Mouse (Mus musculus) thymus, postnatal 36 days (tissue): Measurements from ENCODE around the gene A930033H14Rik.

ENCODE experiments used
- DNase-seq, 2 experiments: peaks; one replicate each; pipeline ENCODE4 v3.0.0; 2022; ENCODE audit warnings: mixed read lengths in 2 of 2

A930033H14Rik gene

DNA sequence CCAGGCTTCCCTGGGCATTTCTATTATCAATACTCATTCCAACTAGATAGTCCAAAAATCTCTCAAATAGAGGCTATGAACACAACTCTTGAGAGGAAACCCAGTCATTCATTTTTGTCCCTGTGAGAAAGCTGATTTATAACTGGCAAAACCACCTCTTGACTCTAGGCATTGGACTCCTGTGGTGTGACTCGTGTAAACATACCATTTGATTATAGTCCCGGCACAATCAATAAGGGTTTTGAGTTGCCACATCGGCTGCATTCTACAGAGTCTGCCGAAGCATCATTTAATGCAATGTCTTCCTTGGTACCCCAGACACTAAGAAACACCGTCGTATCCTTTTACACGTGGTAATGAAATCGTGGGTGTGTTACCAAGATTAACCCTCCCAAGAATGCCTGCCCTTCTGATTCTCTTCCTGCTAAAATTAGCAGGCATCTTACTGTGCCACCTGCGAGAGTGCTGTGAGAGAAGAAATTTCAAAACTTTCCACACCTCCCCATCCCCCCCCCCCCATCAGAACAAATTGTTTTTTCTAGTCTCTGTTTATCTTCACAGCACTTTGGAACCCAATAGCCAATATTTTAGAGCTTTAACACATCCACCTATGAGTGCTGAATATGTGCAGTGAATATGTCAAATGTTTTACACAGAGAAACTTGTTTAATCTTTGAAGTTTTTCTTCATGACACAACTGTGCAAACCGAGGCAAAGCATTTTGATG, 22.3 kb downstream of the A930033H14Rik start:
- DNase-seq = no peak

DNA sequence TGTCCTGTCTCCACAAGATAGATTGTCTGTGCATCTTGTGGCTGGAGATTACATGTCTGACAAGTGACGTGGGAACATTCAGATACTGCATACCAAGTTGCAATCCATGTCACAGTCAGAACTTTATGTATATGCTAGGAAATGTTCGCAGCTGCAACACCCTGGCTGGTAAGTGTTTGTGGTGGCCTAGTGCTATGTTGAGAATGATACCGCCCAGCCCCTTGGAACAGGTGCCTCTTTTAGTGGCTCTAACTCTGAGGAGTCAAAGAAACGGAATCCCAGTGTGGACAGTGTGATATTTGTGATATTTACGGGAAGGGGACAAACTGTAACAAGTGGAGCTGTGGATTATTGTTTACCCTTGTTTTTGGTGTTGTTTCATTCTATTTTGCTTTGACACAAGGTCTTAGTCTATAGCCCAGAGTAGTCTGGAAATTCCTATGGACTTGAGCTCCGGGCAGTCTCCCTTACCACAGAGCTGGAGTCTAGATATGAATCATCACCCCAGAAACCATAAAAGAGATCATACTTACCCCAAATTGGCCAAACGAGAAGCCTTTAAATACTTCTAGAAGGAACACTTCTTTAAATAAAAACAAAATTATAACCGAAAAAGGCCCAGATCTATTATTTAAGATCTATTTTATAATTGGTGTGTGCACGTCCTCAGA, 25.0 kb downstream of the A930033H14Rik start:
- DNase-seq = no peak

DNA sequence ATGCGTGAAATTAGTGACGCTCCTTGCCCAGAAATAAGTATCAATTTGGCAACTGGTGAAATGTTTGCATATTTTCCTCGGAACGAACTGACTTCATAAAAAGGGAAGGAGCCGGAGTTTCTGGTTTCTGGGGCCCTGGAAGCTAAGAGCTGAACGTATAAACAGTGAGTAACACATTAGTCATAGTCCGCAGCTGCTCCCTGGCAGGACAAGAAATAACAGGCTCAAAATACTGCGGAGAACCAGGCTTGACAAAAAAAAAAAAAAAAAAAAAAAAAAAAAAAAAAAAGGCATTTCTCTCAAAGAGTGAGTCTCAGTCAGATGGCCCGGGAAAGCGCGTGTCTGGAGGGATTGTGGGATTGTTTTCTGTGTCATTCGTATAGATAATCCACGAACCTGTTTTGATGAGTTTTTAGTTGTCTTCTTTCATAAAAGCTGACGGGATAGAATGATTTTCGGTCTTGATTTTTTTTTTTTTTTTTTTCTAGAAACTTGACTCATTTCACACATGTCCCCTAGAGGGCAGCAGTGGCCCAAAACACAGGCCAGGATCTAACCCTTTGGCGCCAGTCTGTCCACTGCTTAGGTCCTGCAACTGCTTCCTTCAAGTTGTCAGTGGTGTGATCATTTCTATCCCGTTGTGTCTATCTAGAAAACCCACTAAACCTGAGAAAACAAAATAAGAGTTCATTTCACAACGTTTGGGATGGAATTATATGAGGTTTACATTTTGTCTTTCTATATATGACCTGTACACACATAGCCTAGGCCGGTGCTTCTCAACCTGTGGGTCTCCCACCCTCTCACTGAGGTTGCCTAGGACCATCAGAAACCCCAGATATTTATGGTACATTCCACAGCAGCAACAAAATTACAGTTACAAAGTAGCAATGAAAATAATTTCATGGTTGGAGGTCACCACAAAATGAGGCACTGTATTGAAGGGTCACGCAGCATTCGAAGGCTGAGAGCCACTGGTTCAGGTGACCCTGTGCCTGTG, 26.7 kb downstream of the A930033H14Rik start:
- peak; percentile 21 to 28 for DNase-seq

DNA sequence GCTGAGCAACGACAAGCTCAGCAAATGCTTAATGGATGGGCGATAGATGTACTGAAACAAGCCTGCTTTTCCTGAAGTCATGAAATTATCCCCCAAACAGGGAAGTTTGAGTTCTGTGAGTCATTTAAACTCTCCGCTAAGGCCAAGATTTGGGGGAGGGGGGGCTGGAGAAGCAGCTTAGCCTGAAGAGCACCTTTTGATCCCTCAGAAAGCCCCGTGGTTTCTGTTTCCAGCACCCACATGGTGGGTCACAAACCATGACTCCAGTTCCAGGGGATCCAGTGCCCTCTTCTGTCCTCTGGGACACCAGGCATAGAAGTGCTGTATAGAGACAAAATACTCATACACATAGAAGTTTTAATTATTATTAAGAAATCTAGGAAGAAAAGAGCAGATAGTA, 27.5 kb downstream of the A930033H14Rik start:
- DNase-seq = no peak

DNA sequence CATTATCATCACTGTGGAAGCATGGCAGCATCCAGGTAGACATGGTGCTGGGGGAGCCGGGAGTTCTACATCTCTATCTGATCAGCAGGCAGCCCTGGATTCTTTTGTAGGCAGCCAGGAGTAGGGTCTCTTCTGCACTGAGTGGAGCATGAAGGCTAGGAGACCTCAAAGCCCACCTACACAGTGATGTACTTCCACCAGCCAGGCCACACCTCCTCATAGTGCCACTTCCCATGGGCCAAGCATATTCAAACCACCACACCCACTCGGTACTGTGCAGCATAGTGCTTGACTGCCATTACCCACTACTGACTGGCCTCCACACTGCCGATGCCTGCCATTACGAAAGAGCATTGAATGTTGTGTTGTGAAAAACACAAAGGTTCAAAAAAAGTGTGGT, 28.0 kb downstream of the A930033H14Rik start:
- no peak for DNase-seq

DNA sequence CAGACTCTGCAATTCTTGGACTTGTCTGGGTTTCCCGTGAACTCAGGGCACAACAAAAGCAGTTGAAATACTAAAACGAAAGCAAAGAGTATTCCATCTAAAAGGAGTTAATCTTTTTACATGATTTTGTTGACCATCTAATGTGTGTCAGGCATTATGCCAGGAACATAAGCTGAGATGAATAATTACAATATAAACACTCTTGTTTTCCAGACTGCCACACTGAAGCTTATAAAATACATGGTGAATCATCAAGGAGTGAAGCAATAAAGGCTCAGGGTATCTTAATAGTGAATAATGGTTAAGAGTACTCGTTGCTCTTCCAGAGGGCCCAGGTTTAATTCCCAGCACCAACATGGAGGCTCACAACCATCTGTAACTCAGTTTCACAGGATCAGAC, 31.9 kb downstream of the A930033H14Rik start:
- no peak for DNase-seq

DNA sequence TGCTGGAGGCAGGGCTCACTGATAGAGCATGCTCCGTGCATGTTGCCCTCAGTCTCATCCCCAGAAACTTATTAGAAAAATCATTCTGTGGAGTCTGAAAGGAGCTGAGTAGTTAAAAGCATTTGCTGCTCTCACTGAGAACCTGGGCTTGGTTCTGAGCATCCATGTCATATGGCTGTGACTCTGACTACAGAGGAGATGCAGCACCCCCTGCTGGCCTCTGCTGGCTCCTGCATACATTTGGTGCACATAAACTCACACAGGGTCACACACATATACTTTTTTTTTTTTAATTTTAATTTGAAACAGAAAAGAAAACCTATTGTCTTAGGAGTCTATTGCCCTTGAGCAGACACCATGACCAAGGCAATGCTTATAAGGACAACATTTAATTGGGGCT, 33.6 kb downstream of the A930033H14Rik start:
- DNase-seq = no peak

DNA sequence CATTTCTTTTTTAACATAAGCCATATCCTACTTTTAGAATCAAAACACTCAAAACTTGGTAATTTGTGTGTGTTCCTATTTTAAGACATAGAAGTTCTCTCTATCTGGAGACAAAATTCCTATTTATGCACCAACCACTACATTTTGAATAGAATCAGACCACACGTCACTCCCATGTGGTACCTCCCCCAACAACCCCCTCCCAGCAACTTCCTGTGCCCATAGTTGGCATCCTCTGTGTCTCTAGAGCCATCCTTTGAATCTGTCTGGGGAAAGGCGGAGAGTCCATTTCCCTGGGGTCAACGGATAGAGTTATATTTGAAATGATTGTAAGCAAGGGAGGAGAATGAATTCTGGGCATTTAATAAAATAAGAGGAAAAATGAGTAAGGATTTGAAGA, 36.8 kb downstream of the A930033H14Rik start:
- no peak for DNase-seq

DNA sequence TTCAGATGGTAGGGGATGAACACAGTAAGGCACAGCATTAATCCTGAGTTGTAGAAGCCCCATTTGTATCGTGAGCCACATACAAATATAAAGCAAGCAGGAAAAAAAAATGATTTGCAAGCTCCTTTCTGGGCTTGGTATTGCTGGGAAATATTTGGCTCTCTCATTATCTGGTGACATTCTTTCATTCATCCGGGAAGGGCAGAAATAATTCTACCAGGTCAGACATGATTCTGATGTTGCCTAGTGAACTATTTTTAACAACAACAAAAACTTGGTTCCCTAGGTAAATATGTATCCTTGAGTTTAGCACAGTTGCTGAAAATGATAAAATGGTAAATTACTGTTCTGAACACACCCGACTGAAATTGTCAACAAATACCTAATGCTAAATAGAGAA, 40.5 kb downstream of the A930033H14Rik start:
- DNase-seq = no peak

DNA sequence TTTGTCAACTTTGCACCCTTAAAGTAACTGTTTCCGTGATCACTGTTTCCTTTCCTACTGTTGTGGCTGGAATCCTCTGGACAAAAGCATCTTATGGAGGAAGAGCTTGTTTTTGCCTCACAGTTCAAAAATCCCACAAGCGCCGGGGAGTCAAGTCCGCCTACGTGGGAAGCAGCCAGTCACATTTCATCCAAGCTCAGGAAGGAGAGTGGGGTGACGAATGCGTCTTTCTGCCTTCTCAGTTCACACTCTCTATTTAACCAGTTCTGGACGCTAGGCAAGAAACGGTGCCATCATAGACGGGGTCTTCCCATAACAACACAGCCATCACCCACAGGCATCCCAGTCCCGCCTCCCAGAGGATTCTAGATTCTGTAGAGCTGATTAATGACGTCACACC, 46.4 kb downstream of the A930033H14Rik start:
- no peak for DNase-seq

DNA sequence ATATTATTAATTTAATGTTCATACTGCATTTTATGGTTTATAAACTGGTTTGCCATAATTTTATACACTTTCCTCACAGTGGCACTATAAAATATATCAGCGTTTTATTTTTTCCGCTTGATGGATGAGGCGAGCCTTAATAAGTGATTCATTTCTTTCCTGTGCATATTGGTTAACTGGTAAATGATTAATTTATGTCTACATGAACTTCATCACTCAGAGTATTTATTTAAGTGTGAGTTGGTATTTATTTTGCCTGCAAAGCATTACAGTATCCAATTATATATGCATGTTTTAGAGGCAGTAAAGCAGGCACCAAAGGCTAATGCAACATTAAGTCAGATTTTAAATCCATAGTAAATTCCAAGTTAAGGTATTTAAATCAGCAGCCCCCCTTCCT, 47.1 kb downstream of the A930033H14Rik start:
- no peak for DNase-seq

DNA sequence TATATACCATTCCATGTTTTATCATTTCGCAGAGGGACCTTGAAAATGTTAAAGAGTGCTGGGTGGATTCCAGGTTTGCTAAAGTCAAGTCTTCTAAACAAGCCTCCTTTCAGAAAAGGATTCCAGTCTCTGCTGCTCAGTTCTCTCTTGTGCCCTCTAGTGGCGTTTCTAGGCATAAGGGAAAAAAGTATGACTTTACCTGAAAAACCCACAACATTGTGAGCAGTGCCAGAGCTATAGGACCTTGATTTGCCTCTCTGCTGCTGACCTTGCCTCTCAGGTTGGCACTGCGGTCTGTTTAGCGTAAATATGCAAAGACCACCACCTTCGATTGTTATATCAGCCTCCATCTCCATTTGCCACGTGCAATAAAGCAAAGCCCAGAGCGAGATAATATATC, 47.8 kb downstream of the A930033H14Rik start:
- DNase-seq = no peak

DNA sequence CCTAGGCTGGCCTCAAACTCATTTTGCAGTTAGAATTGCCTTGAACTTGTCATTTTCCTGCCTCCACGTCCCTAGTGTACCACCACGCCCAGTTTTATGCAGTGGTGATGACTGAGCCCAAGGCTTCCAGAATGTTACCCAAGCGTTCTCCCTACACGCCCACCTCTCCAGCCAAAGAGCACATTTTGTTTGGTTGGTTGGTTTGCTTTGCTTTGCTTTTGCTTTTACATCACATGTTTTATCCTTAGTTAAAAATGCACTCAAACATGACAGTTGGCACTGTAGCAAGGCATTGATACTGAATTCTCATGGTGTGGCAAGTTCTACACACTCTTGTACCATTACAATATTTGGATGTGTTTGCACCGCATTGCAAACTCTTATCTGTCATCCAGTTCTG, 49.7 kb downstream of the A930033H14Rik start:
- no peak for DNase-seq

DNA sequence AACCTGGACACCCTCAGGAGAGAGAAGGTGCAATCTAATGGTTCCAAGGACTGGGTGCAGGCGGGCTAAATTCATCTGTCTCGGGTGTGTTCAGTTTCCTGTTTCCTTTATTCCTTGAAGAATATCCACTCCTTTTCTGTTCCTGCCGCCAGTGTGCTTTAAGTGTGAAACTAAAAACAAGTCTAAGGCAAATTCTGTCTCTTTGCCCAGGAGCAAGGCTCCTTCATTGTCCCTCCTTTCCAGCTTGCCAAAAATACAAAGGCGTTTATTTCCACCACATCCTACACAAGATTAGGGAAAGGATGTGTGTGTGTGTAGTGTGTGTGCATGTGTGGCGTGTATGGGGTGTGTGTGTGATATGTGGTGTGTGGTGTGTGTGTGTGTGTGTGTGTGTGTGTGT, 50.3 kb downstream of the A930033H14Rik start:
- DNase-seq = no peak

DNA sequence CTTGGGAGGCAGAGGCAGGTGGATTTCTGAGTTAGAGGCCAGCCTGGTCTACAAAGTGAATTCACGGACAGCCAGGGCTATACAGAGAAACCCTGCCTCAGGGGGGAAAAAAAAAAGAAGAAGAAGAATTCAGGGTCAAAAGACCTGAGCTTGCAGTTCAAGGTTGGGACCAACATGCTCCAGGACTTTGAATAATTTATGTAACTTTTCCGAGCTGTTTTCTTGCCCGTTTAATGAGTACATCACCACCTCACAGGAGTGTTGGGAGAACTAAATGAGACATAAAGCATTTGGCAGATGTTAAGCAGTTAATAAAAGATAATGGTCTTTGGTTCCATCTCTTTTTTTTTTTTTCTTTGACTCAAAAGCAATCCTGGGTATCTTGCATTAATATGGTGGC, 51.4 kb downstream of the A930033H14Rik start:
- DNase-seq = no peak

DNA sequence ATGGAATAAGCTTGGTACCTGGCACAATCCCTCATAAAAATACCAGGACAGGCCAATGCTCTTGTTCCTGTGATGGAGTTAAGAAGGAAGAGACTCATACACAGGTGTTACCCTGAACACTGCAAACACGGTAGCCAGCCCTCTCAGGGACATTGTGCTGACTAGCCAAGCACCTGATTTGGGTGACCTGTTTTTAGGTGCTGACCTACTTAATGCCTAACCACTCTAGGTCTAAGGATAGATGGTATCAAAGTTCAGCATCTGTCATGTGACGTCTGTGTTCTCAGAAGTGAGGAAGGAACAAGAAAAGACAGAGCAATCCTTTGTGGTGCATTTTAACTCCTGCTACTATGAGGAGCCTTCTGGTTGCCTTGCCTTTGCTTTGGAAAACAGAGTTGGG, 52.0 kb downstream of the A930033H14Rik start:
- peak in 1 of 2 experiments; percentile 23 for DNase-seq
